Mouse (Mus musculus): Measurements from ENCODE around the gene Rhbdl3.

The Rhbdl3 gene

GRCm38 (mm10) chr11:80300551-80301315 is at the start of gene Rhbdl3:
TSS of gene Rhbdl3 (plus strand) at chr11:80300912.
- DNase-seq (ENCODE audit: low read depth) = no peak

- no peak for DNase-seq (ENCODE audit: low read depth)
Observed at GRCm38 (mm10) chr11:80264137-80264536, 36.6 kb upstream of the Rhbdl3 start.

GRCm38 (mm10) chr11:80271096-80271495 is 29.6 kb upstream of the Rhbdl3 start:
- DNase-seq (ENCODE audit: low read depth) = no peak

GRCm38 (mm10) chr11:80275011-80275410 is 25.7 kb upstream of the Rhbdl3 start:
- DNase-seq (ENCODE audit: low read depth) = no peak

- no peak for DNase-seq (ENCODE audit: low read depth)
Observed at GRCm38 (mm10) chr11:80278054-80278453, 22.7 kb upstream of the Rhbdl3 start.

GRCm38 (mm10) chr11:80283786-80284185 is 16.9 kb upstream of the Rhbdl3 start:
- DNase-seq (ENCODE audit: low read depth) = no peak

- DNase-seq (ENCODE audit: low read depth) = no peak
Observed at GRCm38 (mm10) chr11:80284641-80285040, 16.1 kb upstream of the Rhbdl3 start.

- DNase-seq (ENCODE audit: low read depth) = no peak
Observed at GRCm38 (mm10) chr11:80287150-80287549, 13.6 kb upstream of the Rhbdl3 start.

GRCm38 (mm10) chr11:80289701-80290445 is 10.8 kb upstream of the Rhbdl3 start:
- DNase-seq (ENCODE audit: low read depth) = no peak

- no peak for DNase-seq (ENCODE audit: low read depth)
Observed at GRCm38 (mm10) chr11:80291004-80291403, 9.7 kb upstream of the Rhbdl3 start.

GRCm38 (mm10) chr11:80292463-80292862 is 8.2 kb upstream of the Rhbdl3 start:
- DNase-seq (ENCODE audit: low read depth) = no peak

- DNase-seq (ENCODE audit: low read depth) = no peak
Observed at GRCm38 (mm10) chr11:80295066-80295465, 5.6 kb upstream of the Rhbdl3 start.

- no peak for DNase-seq (ENCODE audit: low read depth)
Observed at GRCm38 (mm10) chr11:80295785-80296184, 4.9 kb upstream of the Rhbdl3 start.

- DNase-seq (ENCODE audit: low read depth) = no peak
Observed at GRCm38 (mm10) chr11:80299513-80300235, 1.0 kb upstream of the Rhbdl3 start.

- no peak for DNase-seq (ENCODE audit: low read depth)
Observed at GRCm38 (mm10) chr11:80301316-80302045, 769 bp downstream of the Rhbdl3 start.

GRCm38 (mm10) chr11:80302046-80302390 is 1.3 kb downstream of the Rhbdl3 start:
- DNase-seq (ENCODE audit: low read depth) = no peak

GRCm38 (mm10) chr11:80302536-80302935 is 1.8 kb downstream of the Rhbdl3 start:
- DNase-seq (ENCODE audit: low read depth) = no peak

GRCm38 (mm10) chr11:80303746-80304145 is 3.0 kb downstream of the Rhbdl3 start:
- no peak for DNase-seq (ENCODE audit: low read depth)

GRCm38 (mm10) chr11:80304846-80305245 is 4.1 kb downstream of the Rhbdl3 start:
- DNase-seq (ENCODE audit: low read depth) = no peak

- no peak for DNase-seq (ENCODE audit: low read depth)
Observed at GRCm38 (mm10) chr11:80308537-80308936, 7.8 kb downstream of the Rhbdl3 start.

GRCm38 (mm10) chr11:80311271-80311670 is 10.6 kb downstream of the Rhbdl3 start:
- no peak for DNase-seq (ENCODE audit: low read depth)

- DNase-seq (ENCODE audit: low read depth) = no peak
Observed at GRCm38 (mm10) chr11:80312049-80312448, 11.3 kb downstream of the Rhbdl3 start.

All from fibroblast of lung, adult 2 months (primary cell).